ENCODE assay signal across 17 mouse cellular contexts in genomic region chr5:148490391-148490790, GRCm38 (mm10).
DNase-seq lines count a peak whose midpoint lies in the region; ATAC-seq and TF ChIP-seq lines count a peak whose summit lies in the region.
"Had no signal": no experiment of that assay in that cellular context is flagged by ENCODE, and none has a peak within 500 bp of the region (broad histone marks: within the 10 kb centered on the region; RNA-seq: fewer than 3 reads in every experiment).

No protein-coding gene starts in this region.

- no peaks in the 10 kb centered on the region for H3K9me3 ChIP-seq in forebrain, embryonic 15.5 days
- H3K9me3 ChIP-seq in forebrain, embryonic 11.5 days (ENCODE audit: control insufficient read depth, low read length) = no peaks in the 10 kb centered on the region
- no peaks in the 10 kb centered on the region for H3K9me3 ChIP-seq in kidney, embryonic 15.5 days (replicated peaks)
- H3K9me3 ChIP-seq: liver, embryonic 13.5 days; lung, embryonic 15.5 days; midbrain, embryonic 13.5 days; neural tube, embryonic 12.5 days had no signal

- TF ChIP-seq CTCF in testis, adult 2 months (IDR thresholded peaks at IDR 0.05; ENCODE audit: control insufficient read depth, insufficient read depth, insufficient replicate concordance, low read depth, low read length) = no peak

- no peak overlapping the region for H3K4me2 ChIP-seq in forebrain, embryonic 15.5 days (replicated peaks)
- no peak overlapping the region for H3K4me2 ChIP-seq in forebrain, embryonic 11.5 days (ENCODE audit: low read depth, low read length, severe bottlenecking)
- H3K4me2 ChIP-seq in kidney, embryonic 15.5 days = peak overlapping the region; percentile 32; the same call in 1 of the 2 replicates
- H3K4me2 ChIP-seq: heart, embryonic 11.5 days; liver, embryonic 13.5 days; midbrain, embryonic 13.5 days; neural tube, embryonic 12.5 days had no signal

- H3K9ac ChIP-seq in forebrain, embryonic 15.5 days (replicated peaks) = no peak overlapping the region
- no peak overlapping the region for H3K9ac ChIP-seq in forebrain, embryonic 11.5 days (ENCODE audit: low read length)
- no peak overlapping the region for H3K9ac ChIP-seq in kidney, embryonic 15.5 days
- H3K9ac ChIP-seq: liver, embryonic 13.5 days; lung, embryonic 15.5 days; midbrain, embryonic 13.5 days; neural tube, embryonic 12.5 days had no signal

- peaks cover 18% of the 10 kb centered on the region for H3K4me1 ChIP-seq in forebrain, embryonic 15.5 days
- no peaks in the 10 kb centered on the region for H3K4me1 ChIP-seq in forebrain, embryonic 11.5 days (replicated peaks; ENCODE audit: control insufficient read depth, insufficient read depth, low read length)
- peaks cover 17% of the 10 kb centered on the region for H3K4me1 ChIP-seq in kidney, embryonic 15.5 days
- H3K4me1 ChIP-seq in testis, adult 2 months (ENCODE audit: control insufficient read depth, insufficient read depth, low read length) = peaks cover 10% of the 10 kb centered on the region
- H3K4me1 ChIP-seq: midbrain, embryonic 13.5 days; neural tube, embryonic 12.5 days had no signal

- 0 out of 2 replicates have a peak overlapping the region, but pooled peaks have one; percentile 0 for H3K27ac ChIP-seq in forebrain, embryonic 15.5 days (replicated peaks)
- H3K27ac ChIP-seq in forebrain, embryonic 11.5 days (ENCODE audit: low read depth, low read length) = no peak overlapping the region
- H3K27ac ChIP-seq in kidney, embryonic 15.5 days = no peak overlapping the region
- no peak overlapping the region for H3K27ac ChIP-seq in testis, adult 2 months (ENCODE audit: control insufficient read depth, insufficient read depth, low read depth, low read length)
- H3K27ac ChIP-seq: liver, embryonic 13.5 days; lung, embryonic 15.5 days; midbrain, embryonic 13.5 days; neural tube, embryonic 12.5 days had no signal

- DNase-seq in forebrain, embryonic 11.5 days (ENCODE audit: low spot score) = no peak
- DNase-seq in kidney, adult 8-10 months = no peak
- no peak for DNase-seq in testis, postnatal 10 days (ENCODE audit: low spot score)
- DNase-seq in right cerebral cortex, adult 18-20 months = no peak
- DNase-seq in embryo, embryonic 9.5 days (ENCODE audit: extremely low spot score) = no peak
- DNase-seq: embryo, embryonic 11 days; liver, embryonic 13.5 days; right cerebral cortex, postnatal 25 days; thymus, postnatal 14 days had no signal

- WGBS in forebrain, embryonic 15.5 days = 71% methylated on average over 3 of the region's 3 CpGs
- 78% methylated on average over 3 of the region's 3 CpGs for WGBS in forebrain, embryonic 11.5 days
- 65% methylated on average over 3 of the region's 3 CpGs for WGBS in kidney, embryonic 15.5 days

- ATAC-seq in forebrain, embryonic 15.5 days (replicated peaks) = no peak
- no peak for ATAC-seq in forebrain, embryonic 11.5 days (replicated peaks; ENCODE audit: low FRiP score)
- ATAC-seq in kidney, embryonic 15.5 days (replicated peaks; ENCODE audit: low FRiP score) = no peak

- TF ChIP-seq POLR2A in testis, adult 2 months (IDR thresholded peaks at IDR 0.05; ENCODE audit: control insufficient read depth, low read depth, low read length) = no peak

- H3K27me3 ChIP-seq in forebrain, embryonic 15.5 days = no peaks in the 10 kb centered on the region
- H3K27me3 ChIP-seq in forebrain, embryonic 11.5 days (ENCODE audit: control insufficient read depth, insufficient read depth, low read length) = no peaks in the 10 kb centered on the region
- no peaks in the 10 kb centered on the region for H3K27me3 ChIP-seq in kidney, embryonic 15.5 days
- H3K27me3 ChIP-seq in testis, adult 2 months (ENCODE audit: control insufficient read depth, insufficient read depth, low read length) = no peaks in the 10 kb centered on the region
- H3K27me3 ChIP-seq: liver, embryonic 13.5 days; lung, embryonic 15.5 days; midbrain, embryonic 13.5 days; neural tube, embryonic 12.5 days; Patski had no signal

- no peak overlapping the region for H3K4me3 ChIP-seq in forebrain, embryonic 15.5 days
- no peak overlapping the region for H3K4me3 ChIP-seq in forebrain, embryonic 11.5 days (ENCODE audit: low read depth, low read length)
- H3K4me3 ChIP-seq in kidney, embryonic 15.5 days (replicated peaks) = no peak overlapping the region
- peak overlapping the region; percentile 52 for H3K4me3 ChIP-seq in testis, adult 2 months (ENCODE audit: control insufficient read depth, low read depth, low read length)
- H3K4me3 ChIP-seq: liver, embryonic 13.5 days; lung, embryonic 15.5 days; midbrain, embryonic 13.5 days; neural tube, embryonic 12.5 days had no signal

- no peaks in the 10 kb centered on the region for H3K36me3 ChIP-seq in forebrain, embryonic 15.5 days
- H3K36me3 ChIP-seq in forebrain, embryonic 11.5 days (ENCODE audit: control insufficient read depth, insufficient read depth, low read length) = no peaks in the 10 kb centered on the region
- no peaks in the 10 kb centered on the region for H3K36me3 ChIP-seq in kidney, embryonic 15.5 days
- H3K36me3 ChIP-seq in testis, adult 2 months (ENCODE audit: control insufficient read depth, insufficient read depth, low read length) = no peaks in the 10 kb centered on the region
- H3K36me3 ChIP-seq: liver, embryonic 13.5 days; lung, embryonic 15.5 days; midbrain, embryonic 13.5 days; neural tube, embryonic 12.5 days had no signal
